In genomic region chr12:102261933-102262396, GRCm38 (mm10) we compare ENCODE assay signal across 10 mouse cellular contexts. TPM values are rescaled to one million over a fixed set of nuclear protein-coding genes. Genes with fewer than 3 reads are reported as not detected.
DNase-seq lines count a peak whose midpoint lies in the region; ATAC-seq and TF ChIP-seq lines count a peak whose summit lies in the region.
"Had no signal": no experiment of that assay in that cellular context is flagged by ENCODE, and none has a peak within 500 bp of the region (broad histone marks: within the 10 kb centered on the region; RNA-seq: fewer than 3 reads in every experiment).

No protein-coding gene starts in this region.

- H3K4me1 ChIP-seq in liver, postnatal 0 days (ENCODE audit: insufficient read depth), result peaks cover 11% of the 10 kb centered on the region
- peaks cover 10% of the 10 kb centered on the region for H3K4me1 ChIP-seq in liver, embryonic 11.5 days (replicated peaks; ENCODE audit: control insufficient read depth, insufficient read depth, low read length)
- peaks cover 40% of the 10 kb centered on the region for H3K4me1 ChIP-seq in limb, embryonic 13.5 days
- H3K4me1 ChIP-seq: midbrain, embryonic 15.5 days had no signal

- H3K27me3 ChIP-seq in liver, postnatal 0 days (ENCODE audit: insufficient read depth, low read length), result no peaks in the 10 kb centered on the region
- no peaks in the 10 kb centered on the region for H3K27me3 ChIP-seq in liver, embryonic 11.5 days (replicated peaks; ENCODE audit: control insufficient read depth, insufficient read depth, low read length)
- H3K27me3 ChIP-seq in limb, embryonic 13.5 days, result no peaks in the 10 kb centered on the region
- H3K27me3 ChIP-seq: embryonic facial prominence, embryonic 15.5 days; midbrain, embryonic 15.5 days had no signal

- ATAC-seq in liver, postnatal 0 days, result peak; percentile 25; the same call in 1 of the 2 replicates
- ATAC-seq in liver, embryonic 11.5 days (replicated peaks; ENCODE audit: low FRiP score), result no peak
- peak; percentile 38 for ATAC-seq in granulocyte monocyte progenitor cell, adult 5-6 weeks (replicated peaks; ENCODE audit: poor library complexity, severe bottlenecking)
- ATAC-seq in limb, embryonic 13.5 days (ENCODE audit: low FRiP score, low read depth), result peak; percentile 81
- ATAC-seq: midbrain, embryonic 15.5 days had no signal

- H3K9me3 ChIP-seq in liver, postnatal 0 days (ENCODE audit: low read length), result no peaks in the 10 kb centered on the region
- no peaks in the 10 kb centered on the region for H3K9me3 ChIP-seq in liver, embryonic 11.5 days (ENCODE audit: control insufficient read depth, low read length)
- no peaks in the 10 kb centered on the region for H3K9me3 ChIP-seq in limb, embryonic 13.5 days
- H3K9me3 ChIP-seq: embryonic facial prominence, embryonic 15.5 days; midbrain, embryonic 15.5 days had no signal

- no peak overlapping the region for H3K9ac ChIP-seq in liver, postnatal 0 days (replicated peaks)
- no peak overlapping the region for H3K9ac ChIP-seq in liver, embryonic 11.5 days (ENCODE audit: low read depth, low read length)
- no peak overlapping the region for H3K9ac ChIP-seq in limb, embryonic 13.5 days
- H3K9ac ChIP-seq: embryonic facial prominence, embryonic 15.5 days; midbrain, embryonic 15.5 days had no signal

- DNase-seq in liver, postnatal 0 days, result no peak
- DNase-seq in liver, embryonic 11.5 days (ENCODE audit: low spot score), result no peak
- no peak for DNase-seq in layer of hippocampus, adult 9-11 months
- no peak for DNase-seq in urinary bladder, adult 18-20 months (ENCODE audit: low spot score in 2 of 2)
- no peak for DNase-seq in left cerebral cortex, adult 8-10 months (ENCODE audit: low spot score in 2 of 2)
- DNase-seq: layer of hippocampus, postnatal 36 days had no signal

- H3K36me3 ChIP-seq in liver, postnatal 0 days (replicated peaks; ENCODE audit: insufficient read depth, low read length), result no peaks in the 10 kb centered on the region
- no peaks in the 10 kb centered on the region for H3K36me3 ChIP-seq in liver, embryonic 11.5 days (ENCODE audit: control insufficient read depth, insufficient read depth, low read length)
- no peaks in the 10 kb centered on the region for H3K36me3 ChIP-seq in limb, embryonic 13.5 days
- H3K36me3 ChIP-seq: embryonic facial prominence, embryonic 15.5 days; midbrain, embryonic 15.5 days had no signal

- TF ChIP-seq CTCF in liver, postnatal 0 days (IDR thresholded peaks at IDR 0.05; ENCODE audit: low read depth), result no peak

- no peak overlapping the region; the same call in 1 of the 2 replicates for H3K27ac ChIP-seq in liver, postnatal 0 days (ENCODE audit: low read depth)
- no peak overlapping the region for H3K27ac ChIP-seq in liver, embryonic 11.5 days (ENCODE audit: low read depth, low read length)
- H3K27ac ChIP-seq in limb, embryonic 13.5 days, result peak overlapping the region; percentile 65
- H3K27ac ChIP-seq: embryonic facial prominence, embryonic 15.5 days; midbrain, embryonic 15.5 days had no signal

- H3K4me3 ChIP-seq in liver, postnatal 0 days (ENCODE audit: low read depth, low read length), result no peak overlapping the region
- H3K4me3 ChIP-seq in liver, embryonic 11.5 days (ENCODE audit: low read depth, low read length), result no peak overlapping the region
- no peak overlapping the region for H3K4me3 ChIP-seq in limb, embryonic 13.5 days
- H3K4me3 ChIP-seq: embryonic facial prominence, embryonic 15.5 days; midbrain, embryonic 15.5 days had no signal

- 39% methylated on average over 8 of the region's 8 CpGs for WGBS in liver, postnatal 0 days (ENCODE audit: insufficient replicate concordance)
- WGBS in liver, embryonic 11.5 days, result 45% methylated on average over 8 of the region's 8 CpGs
- WGBS in limb, embryonic 13.5 days, result 9% methylated on average over 8 of the region's 8 CpGs

- no peak for TF ChIP-seq EP300 in liver, postnatal 0 days (IDR thresholded peaks at IDR 0.05; ENCODE audit: low read depth)

- H3K4me2 ChIP-seq in liver, postnatal 0 days (ENCODE audit: low read depth, low read length), result no peak overlapping the region
- no peak overlapping the region for H3K4me2 ChIP-seq in liver, embryonic 11.5 days
- H3K4me2 ChIP-seq in limb, embryonic 13.5 days (replicated peaks), result no peak overlapping the region
- H3K4me2 ChIP-seq: embryonic facial prominence, embryonic 15.5 days; midbrain, embryonic 15.5 days had no signal

RNA-seq across cellular contexts. Expression of gene Rin3, which starts 20.9 kb away (rescaled TPM):
- polyA plus RNA-seq in liver, postnatal 0 days (2015; fragmentation: Nextera tagmentation; extraction: Ambion mirVana), result 8.3 and 10.0 TPM in 2 replicates
- polyA plus RNA-seq in liver, embryonic 11.5 days (2014; fragmentation: Nextera tagmentation; extraction: Ambion mirVana), result 10.2 and 12.9 TPM in 2 replicates
- total RNA-seq in granulocyte monocyte progenitor cell, adult 5-6 weeks (2014; fragmentation: Nextera tagmentation), result 263 and 340 TPM in 2 replicates
- 64.3 and 71.5 TPM in 2 replicates for total RNA-seq in granulocyte monocyte progenitor cell, adult 5-6 weeks (2017)
- 6.9 and 7.1 TPM in 2 replicates for polyA plus RNA-seq in limb, embryonic 13.5 days (2015; fragmentation: Nextera tagmentation; extraction: Ambion mirVana)
- total RNA-seq in left cerebral cortex, adult 8-10 months (2022), result 1 to 10 TPM; 2.7 to 5.3 (median 4.9) TPM
